Mouse (Mus musculus) erythroblast, adult 5-6 weeks (primary cell): ENCODE measurements around the gene Mrs2. TPM values are rescaled to one million over a fixed set of nuclear protein-coding genes. Genes with fewer than 3 reads are reported as not detected.
A peak's percentile ranks its signal among the peaks of the same experiment; 100 is the strongest.
"Not testable (repeated sequence)": the region's sequence is repeated elsewhere in the genome, so short reads cannot be mapped to it uniquely, and the experiment has no call there.

Experiments used
- ATAC-seq: replicated peaks from 2 replicates; pipeline ENCODE4 v1.8.0; 2016; ENCODE audit warnings: moderate number of reproducible peaks, mild to moderate bottlenecking, moderate TSS enrichment, inconsistent platforms; ENCODE audit not compliant: poor library complexity, low FRiP score, severe bottlenecking
- total RNA-seq, 2 experiments: library from RNA; stranded (forward) in 1 of 2; stranded (reverse) in 1 of 2; fragments of 150-400 nt in 1 of 2; fragments of 200-764, 138-1000 nt in 1 of 2; gene quantifications; 2 replicates each; pipeline versions ENCODE4 v1.2.3 to v1.2.4; 2015 to 2017; ENCODE audit warnings: low replicate concordance in 2 of 2

Gene Mrs2
- total RNA-seq, 2 experiments from 2014 or later: 3.2 to 4.4 TPM

DNA sequence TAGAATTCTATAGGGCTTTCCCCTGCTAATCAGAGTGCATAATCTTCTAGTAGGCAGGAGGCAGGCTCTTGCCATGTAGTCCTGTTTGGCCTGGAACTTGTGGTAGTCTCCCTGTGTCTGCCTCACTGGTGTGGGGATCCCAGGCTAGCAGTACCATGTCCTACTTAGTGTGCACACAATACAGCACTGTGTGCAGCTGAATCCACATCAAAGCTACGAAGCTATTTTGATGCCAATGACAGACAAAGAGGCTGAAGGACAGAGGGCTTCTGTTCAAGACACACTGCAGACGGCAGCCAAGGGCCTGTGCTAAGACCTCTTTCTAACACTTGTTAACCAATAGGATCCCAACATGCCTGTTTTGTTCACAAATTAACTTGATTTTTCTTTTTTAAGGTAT lies 34.7 kb downstream of the Mrs2 start:
- ATAC-seq: no peak

DNA sequence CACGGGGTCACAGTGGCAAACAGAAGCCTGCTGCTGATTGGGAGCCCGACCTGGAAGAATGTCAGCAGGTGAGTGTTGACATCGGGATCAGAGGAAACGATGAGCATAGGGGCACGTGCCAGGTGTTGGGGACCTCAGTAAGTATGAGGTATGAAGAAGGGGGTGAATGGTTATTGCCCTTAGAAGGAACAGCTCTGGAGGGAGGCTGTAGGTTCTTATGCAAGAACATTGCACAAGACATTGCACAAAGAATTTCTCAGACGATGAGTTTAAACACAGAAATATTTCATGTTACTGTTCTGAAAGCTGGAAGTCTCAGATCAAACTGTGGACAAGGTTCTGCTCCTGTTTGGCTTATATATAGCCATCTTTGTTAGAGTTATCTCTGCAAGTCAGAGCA lies 39.1 kb downstream of the Mrs2 start:
- ATAC-seq: no peak

DNA sequence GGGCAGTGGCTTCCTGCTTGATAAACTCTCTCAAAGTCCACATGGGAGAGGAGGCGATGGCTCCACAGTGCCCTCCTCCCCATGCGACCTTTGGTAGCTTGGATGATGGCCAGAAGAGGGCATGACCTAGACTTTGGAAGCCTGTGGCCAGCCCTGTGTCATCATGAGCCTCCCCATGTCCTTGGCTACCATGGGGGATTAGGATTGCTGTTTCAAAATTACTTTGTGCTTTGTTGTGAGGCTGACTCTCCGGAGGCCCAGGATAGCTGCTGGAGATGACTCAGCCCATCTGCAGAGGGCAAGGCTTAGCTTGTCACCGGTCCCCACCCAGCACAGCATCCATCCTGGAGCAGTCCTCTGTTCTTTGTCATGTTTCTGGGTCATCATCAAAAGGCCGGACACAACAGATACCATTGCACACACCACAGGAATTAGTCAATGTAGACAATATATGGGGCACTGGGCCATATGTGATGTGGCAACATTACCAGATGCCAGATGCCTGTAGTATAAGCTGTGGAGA lies 42.3 kb downstream of the Mrs2 start:
- ATAC-seq: no peak

DNA sequence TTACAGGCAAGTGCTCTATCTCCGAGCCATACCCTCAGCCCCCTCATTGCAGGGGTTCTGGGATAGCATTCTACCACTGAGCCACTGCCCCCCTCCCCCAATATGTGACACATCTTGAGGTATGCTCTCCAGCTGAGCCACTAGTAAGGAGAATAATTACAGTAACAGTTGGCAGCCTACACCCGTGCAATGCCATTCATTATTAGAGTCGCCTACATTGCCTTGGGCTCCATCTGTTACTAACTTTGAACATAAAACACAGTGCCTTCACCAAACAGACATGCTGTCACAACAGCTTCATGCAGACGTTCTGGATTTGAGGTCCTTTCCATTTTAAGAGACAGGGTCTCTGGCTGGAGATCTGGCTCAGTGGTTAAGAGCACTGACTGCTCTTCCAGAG lies 43.8 kb downstream of the Mrs2 start:
- no peak for ATAC-seq

DNA sequence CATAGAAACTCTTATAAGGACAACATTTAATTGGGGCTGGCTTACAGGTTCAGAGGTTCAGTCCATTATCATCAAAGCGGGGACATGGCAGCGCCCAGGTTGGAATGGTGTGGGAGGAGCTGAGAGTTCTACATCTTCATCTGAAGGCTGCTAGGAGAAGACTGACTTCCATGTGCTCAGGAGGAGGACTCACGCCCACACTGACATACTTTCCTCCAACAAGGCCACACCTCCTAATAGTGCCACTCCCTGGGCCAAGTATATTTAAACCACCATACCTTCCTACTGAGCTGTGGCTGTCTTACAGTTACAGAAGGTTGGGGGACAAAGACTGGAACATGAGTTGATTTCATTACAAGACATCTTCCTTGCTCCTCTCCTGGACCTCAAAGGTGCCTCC lies 48.4 kb downstream of the Mrs2 start:
- ATAC-seq: not testable (repeated sequence)

DNA sequence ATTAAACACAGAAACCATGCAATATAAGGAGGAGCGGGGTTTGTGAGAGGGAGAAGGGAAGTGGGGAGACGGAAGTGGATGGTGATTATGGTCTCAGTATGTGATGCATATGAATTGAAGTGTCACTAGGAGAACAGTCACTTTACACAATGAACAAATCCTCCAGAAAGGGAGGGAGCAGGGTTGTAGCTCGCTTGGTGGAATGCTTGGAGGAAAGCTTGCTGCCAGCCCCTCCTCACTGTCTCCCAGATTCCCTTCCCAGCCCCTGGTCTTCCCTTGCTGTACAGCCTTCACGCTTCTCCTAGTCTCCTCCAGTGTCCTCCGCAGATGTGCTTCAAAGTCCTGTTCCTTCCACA lies 54.4 kb downstream of the Mrs2 start:
- ATAC-seq: no peak

DNA sequence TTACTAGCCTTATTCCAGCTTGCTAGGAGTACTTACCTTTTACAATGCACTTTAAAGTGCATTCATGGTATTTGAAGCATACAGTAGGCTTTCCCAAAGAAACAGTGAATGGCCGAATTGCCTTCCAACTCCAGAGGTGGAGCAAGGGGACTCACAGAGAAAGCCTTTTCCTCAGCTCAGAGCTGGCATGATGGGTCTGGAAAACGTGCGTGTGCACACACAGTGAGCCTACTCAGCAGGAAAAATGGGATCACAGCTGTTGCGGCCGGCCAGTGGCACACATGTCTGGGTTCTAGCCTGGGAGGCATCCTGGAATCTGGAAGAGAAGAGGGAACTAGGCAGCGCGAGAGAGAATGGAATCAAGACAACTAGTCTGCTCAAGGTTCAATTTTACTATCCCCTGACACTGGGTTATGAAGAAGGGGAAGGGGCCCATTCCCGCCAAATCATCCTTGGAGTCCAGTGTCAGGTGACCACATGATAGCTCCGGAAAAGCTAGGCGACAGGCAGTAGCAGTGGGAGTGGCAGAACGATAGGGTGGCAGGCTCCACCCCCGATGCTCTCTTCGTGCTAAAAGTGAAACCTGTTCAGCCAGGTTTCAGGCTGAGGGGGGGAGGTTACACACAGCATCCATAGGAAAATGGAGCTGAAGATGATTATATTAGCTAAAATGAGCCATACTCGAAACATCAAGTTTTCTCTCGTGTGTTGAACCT lies 54.9 kb downstream of the Mrs2 start:
- ATAC-seq: peak; percentile 64

DNA sequence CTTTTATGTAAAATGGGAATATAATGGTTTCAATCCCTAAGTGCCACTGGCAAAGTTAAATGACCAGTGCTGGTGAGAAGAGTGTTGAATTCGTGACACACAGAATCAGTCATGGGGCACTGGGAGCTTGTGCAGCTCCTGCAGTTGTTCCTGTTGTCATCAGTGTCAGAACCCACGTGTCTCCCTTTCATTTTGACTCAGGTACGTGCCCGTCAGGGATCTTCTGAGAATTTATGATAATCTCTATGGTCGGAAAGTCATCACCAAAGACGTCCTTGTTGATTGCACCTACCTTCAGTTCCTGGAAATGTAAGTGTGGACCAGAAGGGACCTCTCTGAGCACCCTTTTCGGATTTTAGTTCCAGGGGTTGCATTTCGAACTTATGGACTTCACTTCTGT lies 58.1 kb downstream of the Mrs2 start:
- ATAC-seq: no peak

DNA sequence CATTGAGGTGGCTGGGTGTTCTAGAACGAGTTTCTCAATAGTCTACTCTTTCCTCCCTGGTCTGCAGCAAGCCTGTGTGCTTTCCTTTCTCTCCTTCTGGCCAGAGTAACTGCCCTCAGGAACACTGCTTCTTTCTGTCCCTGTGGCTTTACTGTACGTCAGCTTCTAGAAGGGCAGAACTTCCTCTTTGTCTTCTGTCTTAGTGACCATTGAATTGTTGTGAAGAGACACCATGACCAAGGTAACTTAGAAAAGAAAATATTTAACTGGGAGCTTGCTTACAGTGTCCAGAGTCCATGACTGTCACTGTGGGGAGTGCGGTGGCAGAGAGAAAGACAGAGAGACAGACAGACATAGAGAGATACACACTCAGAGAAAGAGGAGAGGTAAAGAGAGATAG lies 60.1 kb downstream of the Mrs2 start:
- no peak for ATAC-seq

DNA sequence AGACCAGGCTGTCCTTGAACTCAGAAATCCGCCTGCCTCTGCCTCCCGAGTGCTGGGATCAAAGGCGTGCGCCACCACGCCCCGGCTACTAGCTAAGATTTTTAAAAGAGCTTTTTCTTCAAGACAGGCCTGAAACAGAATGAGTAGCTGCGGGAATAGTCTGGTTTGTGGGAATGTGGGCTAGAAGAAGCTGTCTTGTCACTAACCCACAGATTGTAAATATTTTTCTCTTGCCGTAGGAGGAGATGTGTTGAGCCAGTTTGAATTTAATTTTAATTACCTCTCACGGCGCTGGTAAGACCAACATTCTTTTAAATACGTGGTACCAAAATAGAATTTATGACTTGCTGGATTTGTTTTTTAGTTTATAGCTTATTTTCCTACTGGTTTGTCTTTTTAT lies 61.5 kb downstream of the Mrs2 start:
- no peak for ATAC-seq

DNA sequence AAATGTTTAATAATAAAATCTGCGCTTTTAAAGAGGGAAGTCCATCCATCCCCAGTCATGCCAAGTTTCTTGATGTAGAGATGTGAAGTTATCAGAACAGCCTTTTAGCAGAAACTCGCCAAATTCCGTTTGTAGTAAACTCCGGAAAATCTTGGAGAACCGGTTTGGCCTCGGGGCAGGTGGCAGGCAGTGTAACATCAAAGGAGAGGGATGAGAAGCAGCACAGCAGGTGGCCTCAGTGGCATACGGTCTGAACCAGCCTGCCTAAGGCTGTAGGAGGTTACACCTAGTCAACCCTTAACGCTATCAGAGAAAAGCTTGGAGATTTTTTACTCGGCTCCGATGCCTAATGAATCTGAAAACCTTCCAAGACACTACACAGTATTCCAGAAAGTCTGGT lies 64.7 kb downstream of the Mrs2 start:
- ATAC-seq: no peak

DNA sequence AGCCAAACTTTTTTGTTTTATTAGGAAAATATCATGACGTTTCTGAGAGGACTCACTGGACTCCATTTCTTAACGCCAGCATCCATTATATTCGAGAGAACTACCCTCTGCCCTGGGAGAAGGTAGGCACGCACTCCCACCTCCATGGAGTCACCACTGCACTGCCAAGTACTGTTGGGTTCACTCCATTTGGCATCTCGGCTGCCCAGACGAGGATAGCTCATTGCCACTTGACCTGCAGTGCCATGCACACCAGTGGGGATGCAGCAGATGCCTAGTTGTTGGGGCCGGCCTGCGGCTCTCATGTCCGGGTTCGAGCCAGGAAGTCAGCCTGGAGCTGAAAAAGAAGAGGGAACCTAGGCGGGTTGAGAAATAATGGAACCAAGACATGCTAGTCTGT lies 65.1 kb downstream of the Mrs2 start:
- ATAC-seq: no peak

DNA sequence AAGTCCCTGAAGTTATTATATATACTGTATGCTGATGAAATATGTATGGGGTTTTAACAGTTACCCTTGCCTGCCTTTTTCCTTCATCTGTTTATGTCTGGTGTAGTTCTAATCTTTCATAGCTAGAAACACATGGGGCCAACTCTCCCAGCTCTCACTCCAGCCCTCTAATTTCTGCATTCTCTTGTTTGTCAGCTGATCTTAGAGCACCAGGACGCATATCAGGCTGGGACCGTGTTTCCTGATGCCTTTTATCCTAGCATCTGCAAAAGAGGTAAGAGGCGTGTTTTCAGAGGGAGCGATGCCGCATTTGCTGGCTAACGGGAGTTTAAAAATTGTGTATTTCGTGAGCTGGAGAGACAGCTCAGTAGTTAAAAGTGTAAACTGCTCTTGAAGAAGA lies 67.5 kb downstream of the Mrs2 start:
- no peak for ATAC-seq

DNA sequence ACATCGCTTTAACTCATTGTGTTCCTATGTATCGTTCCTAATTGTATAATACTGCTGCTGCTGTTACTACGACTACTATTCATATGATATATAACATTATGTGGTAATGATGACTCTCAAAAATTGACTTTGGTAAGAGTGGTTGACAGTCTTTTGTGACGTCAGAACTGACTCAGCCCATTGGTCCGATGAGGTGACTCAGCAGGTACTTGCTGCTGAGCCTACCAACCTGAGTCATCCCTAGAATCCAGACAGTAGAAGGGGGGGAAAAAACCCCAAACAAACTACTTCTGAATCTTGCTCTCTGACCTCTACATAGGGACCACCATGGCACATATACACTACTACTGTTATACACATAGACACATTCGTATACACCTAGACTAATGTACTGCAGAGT lies 71.3 kb downstream of the Mrs2 start:
- no peak for ATAC-seq

DNA sequence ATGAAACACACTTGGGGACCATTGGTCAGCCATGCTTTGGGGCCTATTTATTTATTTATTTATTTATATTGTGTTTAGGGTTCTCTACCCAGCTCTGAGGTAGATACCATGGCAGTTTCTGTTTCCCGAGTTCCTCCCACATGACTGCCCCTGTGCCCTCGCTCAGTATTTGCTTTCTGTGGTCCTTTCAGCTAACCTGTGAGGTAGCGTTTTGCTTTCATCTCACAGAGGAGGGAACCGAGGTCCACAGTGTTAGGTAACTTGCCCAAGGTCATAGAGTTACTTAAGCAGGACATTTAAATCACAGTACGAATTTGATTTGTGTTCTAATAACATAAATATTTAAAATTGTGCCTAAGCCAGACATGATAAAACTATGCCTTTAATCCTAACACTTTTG lies 73.0 kb downstream of the Mrs2 start:
- no peak for ATAC-seq

DNA sequence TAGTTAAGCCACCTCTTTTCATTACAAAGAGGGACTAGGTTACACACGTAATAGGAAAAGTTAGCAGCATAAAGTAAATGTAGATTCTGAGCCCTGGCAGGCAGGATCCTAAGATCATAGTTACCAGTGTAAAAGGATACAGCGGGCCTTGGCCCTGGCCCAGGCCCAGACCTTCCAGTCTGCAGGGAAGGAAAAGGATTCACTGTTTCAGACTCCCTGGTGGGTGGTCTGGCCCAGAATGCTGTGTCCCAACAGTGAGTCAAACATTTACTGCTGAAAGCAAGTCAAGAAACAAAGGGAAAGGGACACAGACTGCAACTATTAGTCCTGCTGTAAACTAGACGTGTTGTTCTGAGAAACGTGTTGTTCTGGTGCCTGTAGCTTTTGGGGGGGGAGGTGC lies 74.6 kb downstream of the Mrs2 start:
- no peak for ATAC-seq

DNA sequence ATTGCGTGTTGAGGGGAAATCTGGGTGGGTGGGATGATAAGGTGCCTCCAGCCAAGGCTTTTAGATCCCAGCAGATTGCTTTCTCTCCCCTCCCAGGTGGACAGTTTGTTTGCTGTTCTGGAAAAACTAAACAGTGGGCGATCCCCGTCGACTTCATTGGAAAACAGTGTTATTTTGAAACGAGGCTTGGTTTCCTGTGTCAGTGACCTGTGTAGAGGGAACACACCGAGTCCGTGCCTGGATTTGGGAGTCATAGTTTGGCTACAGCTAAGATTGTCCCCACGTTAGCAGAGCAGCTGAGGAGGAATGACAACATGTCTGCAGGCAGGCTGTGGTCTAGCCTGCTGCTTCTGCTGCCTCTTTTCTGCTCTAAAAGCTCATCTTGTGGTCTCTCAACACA lies 76.9 kb downstream of the Mrs2 start:
- ATAC-seq: no peak

DNA sequence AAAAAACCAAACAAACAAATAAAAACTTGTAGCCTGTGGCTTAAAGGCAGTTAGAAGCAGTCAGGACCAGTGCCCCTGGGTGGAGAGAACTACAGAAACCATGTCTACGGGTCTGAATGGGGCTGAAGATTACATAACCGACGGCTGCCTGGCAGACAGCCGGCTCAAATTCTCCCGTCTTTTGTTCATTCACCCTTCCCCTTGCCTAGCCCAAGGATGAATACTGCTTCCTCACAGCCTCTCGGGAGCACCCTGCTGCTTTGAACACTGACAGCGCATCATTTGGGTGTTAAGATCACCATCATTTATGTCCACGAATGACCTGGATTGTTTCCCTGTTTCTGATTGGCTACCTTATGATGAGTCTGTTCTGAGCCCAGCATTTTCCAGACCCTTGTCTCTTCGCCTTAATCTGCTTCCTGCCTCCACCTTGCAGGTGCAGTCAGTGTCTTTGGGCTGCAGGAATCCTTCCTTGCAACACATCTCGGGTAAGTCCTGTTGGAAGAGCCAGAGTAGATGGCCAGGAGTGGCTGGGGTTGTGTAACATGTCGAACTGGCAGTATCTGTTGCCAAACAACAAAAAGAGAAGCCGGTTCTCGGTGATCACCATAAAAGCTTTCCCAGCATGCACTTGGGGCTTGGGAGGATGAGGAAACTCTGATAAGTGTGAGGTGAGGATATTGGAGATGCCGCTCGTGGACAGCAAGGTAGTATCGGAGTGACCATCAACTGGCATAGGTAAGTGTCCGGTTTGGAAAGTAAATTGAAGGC lies 77.5 kb downstream of the Mrs2 start, which contains the start of gene Gpld1:
Gene Gpld1, plus strand, starts transcription at position 641 of the 771 bp plus-strand sequence.
- no peak for ATAC-seq

DNA sequence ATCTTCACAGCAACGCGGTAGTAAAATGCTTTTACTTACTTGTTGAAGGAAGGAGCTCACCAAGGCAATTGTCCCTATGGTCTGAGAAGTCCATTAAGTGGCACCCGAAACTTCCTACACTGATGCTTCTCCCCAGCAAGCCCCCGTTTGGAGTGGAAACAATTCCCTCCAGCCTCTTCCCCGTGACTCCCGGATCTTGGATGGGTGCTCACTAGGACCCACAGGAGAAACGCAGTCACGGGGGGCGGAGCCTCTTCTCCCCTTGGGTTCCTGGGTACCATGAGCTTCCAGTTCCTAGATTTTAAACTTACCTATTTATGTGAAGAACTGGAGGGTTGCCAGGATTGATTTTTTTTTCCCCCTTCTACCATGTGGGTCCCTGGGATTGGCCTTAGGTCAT lies 80.7 kb downstream of the Mrs2 start:
- no peak for ATAC-seq

DNA sequence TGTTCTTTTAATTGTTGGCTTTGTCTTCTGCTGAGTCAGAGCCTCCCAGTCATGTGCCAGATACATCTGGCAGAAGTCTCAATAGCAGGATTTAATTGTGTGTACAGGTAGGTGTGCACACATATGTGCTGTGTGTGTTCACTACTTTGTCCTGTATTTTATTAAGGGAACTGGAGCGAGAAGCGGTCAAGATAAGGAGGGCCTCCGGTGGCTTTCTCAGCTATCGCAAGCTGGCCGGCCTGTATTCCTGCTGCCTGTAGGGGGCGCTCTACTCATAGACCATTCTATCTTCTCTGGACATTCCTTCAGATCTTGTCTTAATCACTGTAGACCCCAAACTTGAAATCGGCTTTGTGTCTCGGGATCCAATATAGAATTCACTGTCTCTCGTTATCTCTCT lies 81.5 kb downstream of the Mrs2 start:
- ATAC-seq: no peak

DNA sequence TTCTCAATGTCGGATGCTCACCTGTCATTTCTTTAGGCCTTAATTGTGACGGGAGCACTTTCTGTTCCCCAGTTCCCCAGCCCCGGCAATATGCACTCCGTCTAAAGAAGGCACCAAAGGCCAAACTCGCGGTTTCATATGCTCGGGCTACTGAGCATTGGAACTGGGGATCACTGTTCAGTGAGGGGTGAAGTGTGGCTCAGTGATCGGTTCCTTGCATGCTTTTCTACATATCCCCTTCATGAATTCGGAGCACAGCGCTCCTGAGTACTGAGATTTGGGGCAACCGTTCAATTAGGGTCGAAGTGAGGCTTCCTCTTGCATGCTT lies 82.4 kb downstream of the Mrs2 start:
- ATAC-seq: no peak
